Mouse (Mus musculus) midbrain, embryonic 15.5 days (tissue): ENCODE results near the gene Kirrel2. TPM values are rescaled to one million over a fixed set of nuclear protein-coding genes. Genes with fewer than 3 reads are reported as not detected.

Experiments used
- ATAC-seq: fragments of 200-750 bp; cut with Nextera tagmentation; replicated peaks from 2 replicates; pipeline ENCODE4 v1.8.0; 2017; ENCODE audit warnings: moderate TSS enrichment
- H3K27ac ChIP-seq: fragments of 300-500 bp; sonication (generic); 2 replicates; pipeline ENCODE4 v1.5.1; 2015; ENCODE audit warnings: mild to moderate bottlenecking, inconsistent platforms
- H3K27me3 ChIP-seq: fragments of 300-500 bp; sonication (generic); replicated peaks from 2 replicates; pipeline ENCODE4 v1.6.1; 2015; ENCODE audit warnings: inconsistent platforms
- H3K36me3 ChIP-seq: fragments of 300-500 bp; sonication (generic); replicated peaks from 2 replicates; pipeline ENCODE4 v1.6.1; 2015; ENCODE audit warnings: inconsistent platforms
- H3K4me1 ChIP-seq: fragments of 300-500 bp; sonication (generic); 2 replicates; pipeline ENCODE4 v1.6.1; 2015; ENCODE audit warnings: inconsistent platforms
- H3K4me2 ChIP-seq: fragments of 300-500 bp; sonication (generic); 2 replicates; pipeline ENCODE4 v1.6.1; 2015; ENCODE audit warnings: inconsistent platforms, mild to moderate bottlenecking, moderate library complexity
- H3K4me3 ChIP-seq: fragments of 300-500 bp; sonication (generic); 2 replicates; pipeline ENCODE4 v1.5.1; 2015; ENCODE audit warnings: mild to moderate bottlenecking, inconsistent platforms
- H3K9ac ChIP-seq: fragments of 300-500 bp; sonication (generic); 2 replicates; pipeline ENCODE4 v1.6.1; 2015; ENCODE audit warnings: mild to moderate bottlenecking, inconsistent platforms
- H3K9me3 ChIP-seq: fragments of 300-500 bp; sonication (generic); 2 replicates; pipeline ENCODE4 v1.6.1; 2016; ENCODE audit warnings: inconsistent platforms
- WGBS: fragments of 180-500 bp; shearing (Covaris S2); methylation state at CpG from one replicate; pipeline ENCODE4 v1.1.7; 2015; ENCODE audit warnings: mixed read lengths; 5-methylcytosine and 5-hydroxymethylcytosine counted together
- polyA plus RNA-seq: library from polyadenylated mRNA; unstranded; fragments of >200 nt; fragmentation: Nextera tagmentation; extraction: Ambion mirVana; gene quantifications from 2 replicates; pipeline ENCODE4 v1.2.1, GENCODE M21; 2015

Kirrel2 gene
- polyA plus RNA-seq, 1 experiment from 2014 or later = 1.3 TPM

DNA sequence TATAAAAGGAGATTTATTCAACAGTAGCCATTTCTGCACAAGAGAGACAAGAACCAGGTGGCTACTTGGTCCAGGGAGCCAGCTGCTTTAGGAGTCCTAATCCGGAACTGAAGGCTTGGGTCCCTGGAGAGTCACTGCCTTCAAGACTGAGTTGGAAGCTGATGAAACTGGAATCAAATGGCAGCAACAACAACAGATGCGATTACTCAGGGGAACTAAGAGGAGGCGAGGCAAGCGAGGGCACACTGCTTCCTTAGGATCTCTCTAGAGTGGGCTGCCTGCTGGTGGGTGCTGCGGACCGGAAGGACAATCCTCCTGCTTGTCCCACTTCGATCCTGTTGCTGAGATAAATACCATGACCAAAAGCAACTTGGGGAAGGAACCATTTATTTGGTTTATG is 57.8 kb downstream of the Kirrel2 start:
- WGBS = 55% methylated on average over 7 of the region's 7 CpGs
- Histone ChIP-seq H3K27me3 (no peaks in the 10 kb centered on the region), H3K4me2 (no peak overlapping the region), H3K36me3 (no peaks in the 10 kb centered on the region), H3K9ac (no peak overlapping the region), H3K4me3 (no peak overlapping the region), H3K9me3 (no peaks in the 10 kb centered on the region), H3K4me1 (0 out of 2 replicates have a peak, but pooled peaks cover 2% of the 10 kb centered on the region), H3K27ac (no peak overlapping the region)
- ATAC-seq = no peak

Other genes with a start within 250 kb of the Kirrel2 start
- 175 and 188 TPM in 2 replicates for gene Polr2i, start 225.7 kb downstream of the Kirrel2 start, polyA plus RNA-seq
- gene Tbcb, start 225.4 kb downstream of the Kirrel2 start, polyA plus RNA-seq = 429 and 432 TPM in 2 replicates
- not detected in 2 replicates for gene Ovol3, start 222.0 kb downstream of the Kirrel2 start, polyA plus RNA-seq
- 1.3 and 1.5 TPM in 2 replicates for gene Thap8, start 177.6 kb downstream of the Kirrel2 start, polyA plus RNA-seq
- gene Wdr62, start 177.3 kb downstream of the Kirrel2 start, polyA plus RNA-seq = 3.6 and 3.8 TPM in 2 replicates
- gene Clip3, start 166.0 kb downstream of the Kirrel2 start, polyA plus RNA-seq = 106 and 110 TPM in 2 replicates
- gene Alkbh6, start 149.0 kb downstream of the Kirrel2 start, polyA plus RNA-seq = 134 and 135 TPM in 2 replicates
- 16.6 and 17.5 TPM in 2 replicates for gene Syne4, start 142.9 kb downstream of the Kirrel2 start, polyA plus RNA-seq
- 0.23 and 2.0 TPM in 2 replicates for gene E130208F15Rik, start 135.9 kb downstream of the Kirrel2 start, polyA plus RNA-seq
- gene Sdhaf1, start 133.8 kb downstream of the Kirrel2 start, polyA plus RNA-seq = 16.7 and 17.1 TPM in 2 replicates
- 16.3 and 17.9 TPM in 2 replicates for gene Lrfn3, start 94.9 kb downstream of the Kirrel2 start, polyA plus RNA-seq
- 27.8 and 36.6 TPM in 2 replicates for gene Tyrobp, start 43.9 kb downstream of the Kirrel2 start, polyA plus RNA-seq
- 0.53 and 0.59 TPM in 2 replicates for gene Hcst, start 37.8 kb downstream of the Kirrel2 start, polyA plus RNA-seq
- 2.4 and 2.8 TPM in 2 replicates for gene Nfkbid, start 36.0 kb downstream of the Kirrel2 start, polyA plus RNA-seq
- gene Aplp1, start 12.2 kb downstream of the Kirrel2 start, polyA plus RNA-seq = 790 and 817 TPM in 2 replicates
- 0.41 and 0.61 TPM in 2 replicates for gene Nphs1, start 625 bp upstream of the Kirrel2 start, polyA plus RNA-seq
- gene Prodh2, start 35.9 kb upstream of the Kirrel2 start, polyA plus RNA-seq = not detected in 2 replicates
- 144 and 158 TPM in 2 replicates for gene Arhgap33, start 77.4 kb upstream of the Kirrel2 start, polyA plus RNA-seq
- 7.8 and 9.9 TPM in 2 replicates for gene Hspb6, start 94.5 kb upstream of the Kirrel2 start, polyA plus RNA-seq
- gene Proser3, start 94.6 kb upstream of the Kirrel2 start, polyA plus RNA-seq = 7.7 and 9.4 TPM in 2 replicates
- gene Lin37, start 102.1 kb upstream of the Kirrel2 start, polyA plus RNA-seq = 53.6 and 63.8 TPM in 2 replicates
- 87.2 and 90.7 TPM in 2 replicates for gene U2af1l4, start 105.6 kb upstream of the Kirrel2 start, polyA plus RNA-seq
- 18.5 and 20.7 TPM in 2 replicates for gene Gm49396, start 105.7 kb upstream of the Kirrel2 start, polyA plus RNA-seq
- 121 and 123 TPM in 2 replicates for gene Psenen, start 105.9 kb upstream of the Kirrel2 start, polyA plus RNA-seq
- 8.0 and 8.1 TPM in 2 replicates for gene Igflr1, start 107.7 kb upstream of the Kirrel2 start, polyA plus RNA-seq
- 12.1 and 12.3 TPM in 2 replicates for gene Kmt2b, start 131.0 kb upstream of the Kirrel2 start, polyA plus RNA-seq
- gene Zbtb32, start 141.2 kb upstream of the Kirrel2 start, polyA plus RNA-seq = 0.36 and 0.41 TPM in 2 replicates
- gene Upk1a, start 155.2 kb upstream of the Kirrel2 start, polyA plus RNA-seq = 0.51 and 0.58 TPM in 2 replicates
- 1,061 and 1,083 TPM in 2 replicates for gene Cox6b1, start 168.5 kb upstream of the Kirrel2 start, polyA plus RNA-seq
- gene Etv2, start 178.2 kb upstream of the Kirrel2 start, polyA plus RNA-seq = not detected in 2 replicates
- gene Rbm42, start 192.6 kb upstream of the Kirrel2 start, polyA plus RNA-seq = 145 and 149 TPM in 2 replicates
- gene Haus5, start 207.3 kb upstream of the Kirrel2 start, polyA plus RNA-seq = 28.1 and 29.7 TPM in 2 replicates
- not detected in 2 replicates for gene Pmis2, start 213.9 kb upstream of the Kirrel2 start, polyA plus RNA-seq
- gene 2200002J24Rik, start 241.2 kb upstream of the Kirrel2 start, polyA plus RNA-seq = not detected in 2 replicates